Mouse (Mus musculus): Measurements from ENCODE around the gene Kif13a. TPM values are rescaled to one million over a fixed set of nuclear protein-coding genes. Genes with fewer than 3 reads are reported as not detected.

Gene Kif13a
- polyA plus RNA-seq (2015; fragmentation: Nextera tagmentation; extraction: Ambion mirVana), result 7.5 and 11.4 TPM in 2 replicates

- H3K4me1 ChIP-seq, result peaks cover 22% of the 10 kb centered on the region
- ATAC-seq (replicated peaks), result peak; percentile 84
- H3K9me3 ChIP-seq, result no peaks in the 10 kb centered on the region
- peak within 1 kb of the TSS; percentile 85 for H3K9ac ChIP-seq (replicated peaks)
- WGBS, result 1% methylated on average over 83 of the region's 96 CpGs
- peak within 1 kb of the TSS; percentile 97 for H3K27ac ChIP-seq (replicated peaks)
- H3K27me3 ChIP-seq, result no peaks in the 10 kb centered on the region
- peak within 1 kb of the TSS; percentile 96 for H3K4me3 ChIP-seq
- H3K4me2 ChIP-seq (replicated peaks), result peak within 1 kb of the TSS; percentile 93
- H3K36me3 ChIP-seq, result no peaks in the 10 kb centered on the region
Measured at GRCm38 (mm10) chr13:46929719-46930658, at the start of gene Kif13a. TSS of gene Kif13a (minus strand) at chr13:46929867.

GRCm38 (mm10) chr13:46976532-46976931, 46.9 kb upstream of the Kif13a start:
- Histone ChIP-seq H3K4me3 (no peak overlapping the region), H3K4me2 (replicated peaks) (no peak overlapping the region), H3K9ac (replicated peaks) (no peak overlapping the region), H3K27ac (replicated peaks) (no peak overlapping the region), H3K4me1 (peaks cover 6% of the 10 kb centered on the region), H3K27me3 (no peaks in the 10 kb centered on the region), H3K36me3 (no peaks in the 10 kb centered on the region), H3K9me3 (no peaks in the 10 kb centered on the region)
- ATAC-seq (replicated peaks), result no peak
- WGBS, result 93% methylated on average over 7 of the region's 7 CpGs

GRCm38 (mm10) chr13:46975930-46976329, 46.3 kb upstream of the Kif13a start:
- Histone ChIP-seq H3K27me3 (no peaks in the 10 kb centered on the region), H3K4me1 (peaks cover 6% of the 10 kb centered on the region), H3K9me3 (no peaks in the 10 kb centered on the region), H3K27ac (replicated peaks) (no peak overlapping the region), H3K4me2 (replicated peaks) (no peak overlapping the region), H3K9ac (replicated peaks) (no peak overlapping the region), H3K36me3 (no peaks in the 10 kb centered on the region), H3K4me3 (no peak overlapping the region)
- 32% methylated on average over 4 of the region's 4 CpGs for WGBS
- no peak for ATAC-seq (replicated peaks)

- H3K36me3 ChIP-seq, result no peaks in the 10 kb centered on the region
- H3K9ac ChIP-seq (replicated peaks), result peak overlapping the region; percentile 45
- H3K27me3 ChIP-seq, result no peaks in the 10 kb centered on the region
- H3K4me3 ChIP-seq, result peak overlapping the region; percentile 36
- peak; percentile 85 for ATAC-seq (replicated peaks)
- H3K4me1 ChIP-seq, result peaks cover 6% of the 10 kb centered on the region
- peak overlapping the region; percentile 54 for H3K4me2 ChIP-seq (replicated peaks)
- H3K27ac ChIP-seq (replicated peaks), result 0 out of 2 replicates have a peak overlapping the region, but pooled peaks have one; percentile 19
- H3K9me3 ChIP-seq, result no peaks in the 10 kb centered on the region
- WGBS, result 7% methylated on average over 14 of the region's 14 CpGs
Measured at GRCm38 (mm10) chr13:46975031-46975551, 45.4 kb upstream of the Kif13a start.

GRCm38 (mm10) chr13:46970286-46970945, 40.7 kb upstream of the Kif13a start:
- no peak overlapping the region for H3K4me3 ChIP-seq
- no peak overlapping the region for H3K9ac ChIP-seq (replicated peaks)
- WGBS, result 79% methylated on average over 10 of the region's 10 CpGs
- no peaks in the 10 kb centered on the region for H3K27me3 ChIP-seq
- H3K9me3 ChIP-seq, result no peaks in the 10 kb centered on the region
- no peaks in the 10 kb centered on the region for H3K36me3 ChIP-seq
- H3K4me1 ChIP-seq, result peaks cover 4% of the 10 kb centered on the region
- no peak overlapping the region for H3K4me2 ChIP-seq (replicated peaks)
- ATAC-seq (replicated peaks), result no peak
- no peak overlapping the region for H3K27ac ChIP-seq (replicated peaks)

- no peak overlapping the region for H3K4me2 ChIP-seq (replicated peaks)
- no peak overlapping the region for H3K27ac ChIP-seq (replicated peaks)
- H3K27me3 ChIP-seq, result no peaks in the 10 kb centered on the region
- H3K4me3 ChIP-seq, result no peak overlapping the region
- no peaks in the 10 kb centered on the region for H3K9me3 ChIP-seq
- no peak for ATAC-seq (replicated peaks)
- no peaks in the 10 kb centered on the region for H3K4me1 ChIP-seq
- H3K36me3 ChIP-seq, result no peaks in the 10 kb centered on the region
- 82% methylated on average over 2 of the region's 2 CpGs for WGBS
- no peak overlapping the region for H3K9ac ChIP-seq (replicated peaks)
Measured at GRCm38 (mm10) chr13:46968626-46969025, 39.0 kb upstream of the Kif13a start.

GRCm38 (mm10) chr13:46967308-46967707, 37.6 kb upstream of the Kif13a start:
- Histone ChIP-seq H3K9ac (replicated peaks) (no peak overlapping the region), H3K4me3 (no peak overlapping the region)
- 71% methylated on average over 4 of the region's 4 CpGs for WGBS

GRCm38 (mm10) chr13:46960878-46961474, 31.3 kb upstream of the Kif13a start:
- Histone ChIP-seq H3K9ac (replicated peaks) (no peak overlapping the region), H3K4me1 (no peaks in the 10 kb centered on the region), H3K4me2 (replicated peaks) (no peak overlapping the region), H3K27me3 (no peaks in the 10 kb centered on the region), H3K4me3 (no peak overlapping the region), H3K27ac (replicated peaks) (no peak overlapping the region), H3K9me3 (no peaks in the 10 kb centered on the region), H3K36me3 (no peaks in the 10 kb centered on the region)
- WGBS, result 67% methylated on average over 7 of the region's 7 CpGs
- ATAC-seq (replicated peaks), result no peak

More at GRCm38 (mm10) chr13:46967308-46967707, 37.6 kb upstream of the Kif13a start:
- Histone ChIP-seq H3K4me1 (no peaks in the 10 kb centered on the region), H3K27ac (replicated peaks) (no peak overlapping the region), H3K4me2 (replicated peaks) (no peak overlapping the region), H3K36me3 (no peaks in the 10 kb centered on the region), H3K27me3 (no peaks in the 10 kb centered on the region), H3K9me3 (no peaks in the 10 kb centered on the region)
- ATAC-seq (replicated peaks), result no peak

GRCm38 (mm10) chr13:46959139-46959538, 29.5 kb upstream of the Kif13a start:
- Histone ChIP-seq H3K9me3 (no peaks in the 10 kb centered on the region), H3K9ac (replicated peaks) (no peak overlapping the region), H3K4me1 (no peaks in the 10 kb centered on the region), H3K36me3 (no peaks in the 10 kb centered on the region), H3K4me2 (replicated peaks) (no peak overlapping the region), H3K4me3 (no peak overlapping the region), H3K27me3 (no peaks in the 10 kb centered on the region), H3K27ac (replicated peaks) (no peak overlapping the region)
- WGBS, result 92% methylated on average over 5 of the region's 5 CpGs
- ATAC-seq (replicated peaks), result no peak

- Histone ChIP-seq H3K27me3 (no peaks in the 10 kb centered on the region), H3K9ac (replicated peaks) (no peak overlapping the region), H3K27ac (replicated peaks) (peak overlapping the region; percentile 61), H3K36me3 (no peaks in the 10 kb centered on the region), H3K9me3 (no peaks in the 10 kb centered on the region), H3K4me3 (no peak overlapping the region), H3K4me1 (no peaks in the 10 kb centered on the region), H3K4me2 (replicated peaks) (no peak overlapping the region)
- WGBS, result 69% methylated on average over 15 of the region's 15 CpGs
- ATAC-seq (replicated peaks), result no peak
Measured at GRCm38 (mm10) chr13:46951212-46951611, 21.5 kb upstream of the Kif13a start.

GRCm38 (mm10) chr13:46949741-46950140, 20.1 kb upstream of the Kif13a start:
- H3K36me3 ChIP-seq, result no peaks in the 10 kb centered on the region
- H3K9ac ChIP-seq (replicated peaks), result no peak overlapping the region
- H3K4me2 ChIP-seq (replicated peaks), result no peak overlapping the region
- 89% methylated on average over 2 of the region's 2 CpGs for WGBS
- no peak overlapping the region for H3K4me3 ChIP-seq
- ATAC-seq (replicated peaks), result no peak
- H3K9me3 ChIP-seq, result no peaks in the 10 kb centered on the region
- H3K4me1 ChIP-seq, result no peaks in the 10 kb centered on the region
- H3K27me3 ChIP-seq, result no peaks in the 10 kb centered on the region
- H3K27ac ChIP-seq (replicated peaks), result no peak overlapping the region

- H3K27ac ChIP-seq (replicated peaks), result no peak overlapping the region
- no peak overlapping the region for H3K9ac ChIP-seq (replicated peaks)
- no peaks in the 10 kb centered on the region for H3K36me3 ChIP-seq
- H3K27me3 ChIP-seq, result no peaks in the 10 kb centered on the region
- H3K4me3 ChIP-seq, result no peak overlapping the region
- no peak overlapping the region for H3K4me2 ChIP-seq (replicated peaks)
- H3K9me3 ChIP-seq, result no peaks in the 10 kb centered on the region
- no peak for ATAC-seq (replicated peaks)
- no peaks in the 10 kb centered on the region for H3K4me1 ChIP-seq
- 87% methylated on average over 3 of the region's 3 CpGs for WGBS
Measured at GRCm38 (mm10) chr13:46948027-46948426, 18.4 kb upstream of the Kif13a start.

Measured in forebrain, embryonic 15.5 days (tissue).